ENCODE assay signal across 8 mouse cellular contexts in the genomic region with DNA sequence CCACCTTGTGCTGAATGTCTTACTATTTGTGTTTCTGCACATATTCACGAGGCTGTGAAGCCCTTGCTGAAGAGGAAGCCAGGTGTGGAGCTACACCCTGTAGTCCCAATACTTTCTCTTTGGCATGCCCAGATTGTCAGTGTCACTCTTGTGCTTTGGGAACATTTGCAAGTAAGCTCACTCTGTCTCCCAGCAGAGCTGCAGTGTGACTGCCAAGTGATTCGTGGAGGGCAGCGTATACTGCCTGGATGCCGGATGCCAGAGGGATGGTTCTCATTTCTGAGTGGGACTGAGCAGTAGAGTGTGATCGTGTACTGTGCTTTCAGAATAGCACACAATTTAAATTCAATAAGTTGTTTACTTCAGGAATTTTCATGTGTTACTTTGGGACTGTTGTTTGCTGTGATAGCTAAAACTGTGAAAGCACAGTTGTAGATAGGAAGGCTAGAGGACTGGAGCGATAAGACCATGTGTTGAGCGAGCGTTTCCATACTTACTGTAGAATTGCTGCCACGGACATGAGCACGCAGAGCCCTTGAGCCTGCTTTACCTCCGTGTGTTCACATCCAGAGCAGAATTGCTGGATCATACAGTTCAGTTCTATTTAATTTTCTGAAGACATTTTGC.
DNase-seq lines count a peak whose midpoint lies in the region; ATAC-seq lines count a peak whose summit lies in the region.

No protein-coding gene starts in this region.

- H3K4me2 ChIP-seq in limb, embryonic 12.5 days: peak overlapping the region; percentile 69
- no peak overlapping the region for H3K4me2 ChIP-seq in hindbrain, embryonic 11.5 days (replicated peaks; ENCODE audit: low read depth, low read length)
- H3K4me2 ChIP-seq in liver, embryonic 15.5 days: peak overlapping the region; percentile 86
- H3K4me2 ChIP-seq in kidney, embryonic 16.5 days (replicated peaks; ENCODE audit: low read depth, low read length): no peak overlapping the region

- WGBS in limb, embryonic 12.5 days: 59% methylated on average over 11 of the region's 11 CpGs
- WGBS in limb, embryonic 10.5 days: 64% methylated on average over 11 of the region's 11 CpGs
- 63% methylated on average over 11 of the region's 11 CpGs for WGBS in forebrain, embryonic 10.5 days
- 60% methylated on average over 11 of the region's 11 CpGs for WGBS in hindbrain, embryonic 11.5 days
- 30% methylated on average over 11 of the region's 11 CpGs for WGBS in liver, embryonic 15.5 days (ENCODE audit: insufficient replicate concordance)
- 62% methylated on average over 11 of the region's 11 CpGs for WGBS in kidney, embryonic 16.5 days

- DNase-seq in limb, embryonic 10.5 days (ENCODE audit: low spot score): no peak
- DNase-seq in forebrain, embryonic 10.5 days (ENCODE audit: extremely low spot score, low spot score): no peak
- peak; percentile 21 for DNase-seq in hindbrain, embryonic 11.5 days (ENCODE audit: low spot score)
- DNase-seq in telencephalon, adult 2 months (ENCODE audit: low read depth, low spot score): peak; percentile 39
- no peak for DNase-seq in spleen, postnatal 4 days (ENCODE audit: low spot score in 2 of 2)

- H3K27ac ChIP-seq in limb, embryonic 12.5 days: peak overlapping the region; percentile 23; the same call in 1 of the 2 replicates
- no peak overlapping the region for H3K27ac ChIP-seq in limb, embryonic 10.5 days
- peak overlapping the region; percentile 21; the same call in 1 of the 2 replicates for H3K27ac ChIP-seq in forebrain, embryonic 10.5 days
- H3K27ac ChIP-seq in hindbrain, embryonic 11.5 days (ENCODE audit: low read depth, low read length): peak overlapping the region; percentile 69
- peak overlapping the region; percentile 97 for H3K27ac ChIP-seq in liver, embryonic 15.5 days (replicated peaks)
- no peak overlapping the region for H3K27ac ChIP-seq in kidney, embryonic 16.5 days (ENCODE audit: low read length)

- no peaks in the 10 kb centered on the region for H3K9me3 ChIP-seq in limb, embryonic 12.5 days
- no peaks in the 10 kb centered on the region for H3K9me3 ChIP-seq in limb, embryonic 10.5 days (replicated peaks)
- no peaks in the 10 kb centered on the region for H3K9me3 ChIP-seq in forebrain, embryonic 10.5 days
- no peaks in the 10 kb centered on the region for H3K9me3 ChIP-seq in hindbrain, embryonic 11.5 days (ENCODE audit: control insufficient read depth, low read length)
- no peaks in the 10 kb centered on the region for H3K9me3 ChIP-seq in liver, embryonic 15.5 days (replicated peaks)
- no peaks in the 10 kb centered on the region for H3K9me3 ChIP-seq in kidney, embryonic 16.5 days (ENCODE audit: low read length)

- H3K36me3 ChIP-seq in limb, embryonic 12.5 days: peaks cover 19% of the 10 kb centered on the region
- H3K36me3 ChIP-seq in limb, embryonic 10.5 days: peaks cover 18% of the 10 kb centered on the region
- H3K36me3 ChIP-seq in forebrain, embryonic 10.5 days (replicated peaks): peaks cover 20% of the 10 kb centered on the region
- H3K36me3 ChIP-seq in hindbrain, embryonic 11.5 days (ENCODE audit: control insufficient read depth, insufficient read depth, low read length): no peaks in the 10 kb centered on the region
- H3K36me3 ChIP-seq in liver, embryonic 15.5 days (replicated peaks): peaks cover 13% of the 10 kb centered on the region
- no peaks in the 10 kb centered on the region; the same call in 1 of the 2 replicates for H3K36me3 ChIP-seq in kidney, embryonic 16.5 days (ENCODE audit: insufficient read depth, low read length)

- no peak for ATAC-seq in limb, embryonic 12.5 days (ENCODE audit: insufficient number of reproducible peaks, insufficient read depth, low FRiP score, low TSS enrichment, low read depth)
- ATAC-seq in hindbrain, embryonic 11.5 days (ENCODE audit: low FRiP score): no peak
- no peak for ATAC-seq in liver, embryonic 15.5 days (ENCODE audit: insufficient read depth)
- ATAC-seq in kidney, embryonic 16.5 days (ENCODE audit: low FRiP score, low TSS enrichment): no peak

- H3K4me1 ChIP-seq in limb, embryonic 12.5 days (replicated peaks): peaks cover 38% of the 10 kb centered on the region
- peaks cover 33% of the 10 kb centered on the region for H3K4me1 ChIP-seq in limb, embryonic 10.5 days
- peaks cover 45% of the 10 kb centered on the region for H3K4me1 ChIP-seq in forebrain, embryonic 10.5 days
- peaks cover 19% of the 10 kb centered on the region for H3K4me1 ChIP-seq in hindbrain, embryonic 11.5 days (replicated peaks; ENCODE audit: control insufficient read depth, insufficient read depth, low read length)
- peaks cover 55% of the 10 kb centered on the region for H3K4me1 ChIP-seq in liver, embryonic 15.5 days (replicated peaks)
- H3K4me1 ChIP-seq in kidney, embryonic 16.5 days (ENCODE audit: insufficient read depth, low read length): peaks cover 30% of the 10 kb centered on the region

- H3K9ac ChIP-seq in limb, embryonic 12.5 days (replicated peaks): no peak overlapping the region
- peak overlapping the region; percentile 23; the same call in 1 of the 2 replicates for H3K9ac ChIP-seq in hindbrain, embryonic 11.5 days (ENCODE audit: low read depth, low read length)
- peak overlapping the region; percentile 41; the same call in 1 of the 2 replicates for H3K9ac ChIP-seq in liver, embryonic 15.5 days
- no peak overlapping the region for H3K9ac ChIP-seq in kidney, embryonic 16.5 days (replicated peaks; ENCODE audit: low read length)

- no peak overlapping the region for H3K4me3 ChIP-seq in limb, embryonic 12.5 days (replicated peaks)
- H3K4me3 ChIP-seq in limb, embryonic 10.5 days: no peak overlapping the region
- no peak overlapping the region; the same call in 1 of the 2 replicates for H3K4me3 ChIP-seq in forebrain, embryonic 10.5 days
- H3K4me3 ChIP-seq in hindbrain, embryonic 11.5 days (ENCODE audit: low read depth, low read length): no peak overlapping the region
- H3K4me3 ChIP-seq in liver, embryonic 15.5 days (replicated peaks): peak overlapping the region; percentile 25
- no peak overlapping the region for H3K4me3 ChIP-seq in kidney, embryonic 16.5 days (ENCODE audit: low read length)

- no peaks in the 10 kb centered on the region for H3K27me3 ChIP-seq in limb, embryonic 12.5 days
- no peaks in the 10 kb centered on the region for H3K27me3 ChIP-seq in limb, embryonic 10.5 days (ENCODE audit: low read depth, poor library complexity, severe bottlenecking)
- no peaks in the 10 kb centered on the region for H3K27me3 ChIP-seq in forebrain, embryonic 10.5 days (ENCODE audit: poor library complexity, severe bottlenecking)
- H3K27me3 ChIP-seq in hindbrain, embryonic 11.5 days (ENCODE audit: control insufficient read depth, insufficient read depth, low read length): no peaks in the 10 kb centered on the region
- H3K27me3 ChIP-seq in liver, embryonic 15.5 days: no peaks in the 10 kb centered on the region
- H3K27me3 ChIP-seq in kidney, embryonic 16.5 days (ENCODE audit: insufficient read depth, low read length): no peaks in the 10 kb centered on the region

Comparison
In these comparisons a context has a peak if more than half of its experiments do, and no peak if none do; other contexts are left out.
1. H3K27ac ChIP-seq: peak in limb, embryonic 12.5 days (single experiment), forebrain, embryonic 10.5 days (single experiment), hindbrain, embryonic 11.5 days (single experiment) and liver, embryonic 15.5 days (single experiment); none in limb, embryonic 10.5 days (single experiment) and kidney, embryonic 16.5 days (single experiment).
2. H3K4me2 ChIP-seq: peak in limb, embryonic 12.5 days (single experiment) and liver, embryonic 15.5 days (single experiment); none in hindbrain, embryonic 11.5 days (single experiment) and kidney, embryonic 16.5 days (single experiment).
3. H3K9ac ChIP-seq: peak in hindbrain, embryonic 11.5 days (single experiment) and liver, embryonic 15.5 days (single experiment); none in limb, embryonic 12.5 days (single experiment) and kidney, embryonic 16.5 days (single experiment).
4. DNase-seq: peak in hindbrain, embryonic 11.5 days (single experiment) and telencephalon, adult 2 months (single experiment); none in limb, embryonic 10.5 days (single experiment), forebrain, embryonic 10.5 days (single experiment) and spleen, postnatal 4 days (0 of 2).